8 mouse cellular contexts compared by ENCODE assay signal in the genomic region with DNA sequence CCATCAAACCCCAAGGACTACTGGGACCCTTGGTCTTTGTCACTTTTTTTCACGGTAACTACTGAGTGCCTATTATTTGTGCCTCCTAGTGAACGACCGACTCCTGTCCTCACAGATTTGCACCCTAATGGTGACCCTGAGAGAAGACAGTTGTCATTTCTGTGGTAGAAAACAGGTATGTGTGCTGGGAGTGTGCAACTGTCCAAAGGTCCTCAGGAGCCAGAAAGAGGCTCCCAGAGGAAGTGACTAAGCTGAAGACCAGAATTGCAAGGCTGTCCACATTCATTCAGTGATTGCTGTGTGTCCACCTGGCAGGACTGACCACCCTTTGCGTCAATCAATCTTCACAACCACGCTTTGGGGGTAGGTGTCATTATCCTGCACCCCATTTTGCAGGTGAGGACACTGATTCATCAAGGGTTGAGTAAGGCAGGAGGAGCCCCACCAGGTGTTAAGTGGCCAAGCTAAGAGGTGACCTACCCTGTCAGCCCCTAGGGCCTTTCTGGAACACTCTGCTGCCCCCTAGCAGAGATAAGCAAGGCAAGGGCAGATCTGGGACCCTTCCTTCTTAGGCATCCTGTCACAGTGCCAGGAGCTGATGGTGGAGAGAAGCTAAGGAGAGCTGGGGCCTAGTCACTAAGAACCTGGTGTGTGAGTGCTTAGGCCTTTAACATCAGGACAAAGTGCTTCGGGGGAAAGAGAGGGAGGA. TPM values are rescaled to one million over a fixed set of nuclear protein-coding genes. Genes with fewer than 3 reads are reported as not detected.
A peak's percentile ranks its signal among the peaks of the same experiment; 100 is the strongest.
DNase-seq lines count a peak whose midpoint lies in the region; ATAC-seq and TF ChIP-seq lines count a peak whose summit lies in the region.

No protein-coding gene starts in this region.

- no peak overlapping the region for H3K9ac ChIP-seq in lung, embryonic 14.5 days
- H3K9ac ChIP-seq in intestine, embryonic 14.5 days (ENCODE audit: low read length), result no peak overlapping the region
- H3K9ac ChIP-seq in neural tube, embryonic 12.5 days, result no peak overlapping the region

- H3K36me3 ChIP-seq in lung, embryonic 14.5 days (ENCODE audit: insufficient read depth), result no peaks in the 10 kb centered on the region
- no peaks in the 10 kb centered on the region for H3K36me3 ChIP-seq in intestine, embryonic 14.5 days (ENCODE audit: control insufficient read depth, insufficient read depth, low read length)
- H3K36me3 ChIP-seq in neural tube, embryonic 12.5 days, result no peaks in the 10 kb centered on the region

- TF ChIP-seq POLR2A in embryonic fibroblast, embryonic 13.5 days (IDR thresholded peaks at IDR 0.05; ENCODE audit: low read depth, low read length), result no peak

- 26% methylated on average over 5 of the region's 6 CpGs for WGBS in lung, embryonic 14.5 days
- WGBS in intestine, embryonic 14.5 days, result 28% methylated on average over 6 of the region's 6 CpGs
- WGBS in neural tube, embryonic 12.5 days, result 31% methylated on average over 6 of the region's 6 CpGs

- peaks cover 12% of the 10 kb centered on the region for H3K4me1 ChIP-seq in lung, embryonic 14.5 days (ENCODE audit: insufficient read depth)
- no peaks in the 10 kb centered on the region for H3K4me1 ChIP-seq in embryonic fibroblast, embryonic 13.5 days (ENCODE audit: control insufficient read depth, insufficient read depth, low read length)
- H3K4me1 ChIP-seq in intestine, embryonic 14.5 days (replicated peaks; ENCODE audit: control insufficient read depth, insufficient read depth, low read length), result peaks cover 6% of the 10 kb centered on the region
- H3K4me1 ChIP-seq in neural tube, embryonic 12.5 days, result no peaks in the 10 kb centered on the region; the same call in 1 of the 2 replicates

- ATAC-seq in lung, embryonic 14.5 days (ENCODE audit: insufficient read depth), result 0 out of 2 replicates have a peak, but pooled peaks have one; percentile 5
- ATAC-seq in intestine, embryonic 14.5 days (replicated peaks; ENCODE audit: low FRiP score, low TSS enrichment, low read depth), result no peak
- ATAC-seq in neural tube, embryonic 12.5 days (ENCODE audit: low FRiP score, low read depth), result 0 out of 2 replicates have a peak, but pooled peaks have one; percentile 21
- no peak for ATAC-seq in monocyte, adult 5-6 weeks (replicated peaks; ENCODE audit: insufficient number of reproducible peaks, low FRiP score, low TSS enrichment, poor library complexity, severe bottlenecking)

- peak; percentile 39 for TF ChIP-seq CTCF in lung, embryonic 14.5 days (IDR thresholded peaks at IDR 0.05; ENCODE audit: low read depth)
- TF ChIP-seq CTCF in embryonic fibroblast, embryonic 13.5 days (IDR thresholded peaks at IDR 0.05; ENCODE audit: borderline replicate concordance, insufficient read depth, low read length), result no peak

- H3K4me3 ChIP-seq in lung, embryonic 14.5 days (ENCODE audit: low read depth, low read length), result peak overlapping the region; percentile 61
- H3K4me3 ChIP-seq in embryonic fibroblast, embryonic 13.5 days (ENCODE audit: insufficient read depth, low read length), result peak overlapping the region; percentile 19
- H3K4me3 ChIP-seq in intestine, embryonic 14.5 days (ENCODE audit: low read depth, low read length), result peak overlapping the region; percentile 53
- peak overlapping the region; percentile 51 for H3K4me3 ChIP-seq in neural tube, embryonic 12.5 days

- peak; percentile 29 for DNase-seq in lung, embryonic 14.5 days
- DNase-seq in lung, adult 18-20 months, result no peak
- DNase-seq in intestine, embryonic 14.5 days (ENCODE audit: low spot score), result no peak
- DNase-seq in cerebellum, adult 18-20 months, result no peak
- DNase-seq in frontal cortex, postnatal 10 days (ENCODE audit: low spot score in 2 of 2), result no peak

- no peak overlapping the region; the same call in 1 of the 2 replicates for H3K27ac ChIP-seq in lung, embryonic 14.5 days (ENCODE audit: low read depth)
- no peak overlapping the region for H3K27ac ChIP-seq in embryonic fibroblast, embryonic 13.5 days (ENCODE audit: insufficient read depth, low read length)
- H3K27ac ChIP-seq in intestine, embryonic 14.5 days (ENCODE audit: low read depth), result no peak overlapping the region
- no peak overlapping the region for H3K27ac ChIP-seq in neural tube, embryonic 12.5 days

- no peaks in the 10 kb centered on the region for H3K27me3 ChIP-seq in lung, embryonic 14.5 days (ENCODE audit: insufficient read depth, low read length)
- no peaks in the 10 kb centered on the region for H3K27me3 ChIP-seq in intestine, embryonic 14.5 days (replicated peaks; ENCODE audit: control insufficient read depth, insufficient read depth, low read length)
- peaks cover 16% of the 10 kb centered on the region for H3K27me3 ChIP-seq in neural tube, embryonic 12.5 days (replicated peaks)

- H3K9me3 ChIP-seq in lung, embryonic 14.5 days (ENCODE audit: low read depth, low read length), result no peaks in the 10 kb centered on the region
- no peaks in the 10 kb centered on the region for H3K9me3 ChIP-seq in intestine, embryonic 14.5 days (ENCODE audit: control insufficient read depth, low read length)
- no peaks in the 10 kb centered on the region for H3K9me3 ChIP-seq in neural tube, embryonic 12.5 days

- peak overlapping the region; percentile 92 for H3K4me2 ChIP-seq in lung, embryonic 14.5 days
- peak overlapping the region; percentile 72 for H3K4me2 ChIP-seq in intestine, embryonic 14.5 days (ENCODE audit: low read length)
- H3K4me2 ChIP-seq in neural tube, embryonic 12.5 days (replicated peaks), result peak overlapping the region; percentile 94

RNA-seq across cellular contexts. Expression of gene Myzap, which starts 0.6 kb away (rescaled TPM):
- 39.0 and 44.4 TPM in 2 replicates for polyA plus RNA-seq in lung, embryonic 14.5 days (2014; fragmentation: Nextera tagmentation; extraction: Ambion mirVana)
- 1.5 TPM in 2 replicates for polyA plus RNA-seq in embryonic fibroblast, embryonic 13.5 days (2011; ENCODE audit: insufficient read length, low read depth, missing spikeins)
- polyA plus RNA-seq in intestine, embryonic 14.5 days (2014; fragmentation: Nextera tagmentation; extraction: Ambion mirVana), result 10.1 TPM in 2 replicates
- 5.3 and 5.4 TPM in 2 replicates for polyA plus RNA-seq in neural tube, embryonic 12.5 days (2016; fragmentation: Nextera tagmentation; extraction: Ambion mirVana)
- 4.8 to 11.3 TPM (median 6.2 TPM) in 3 replicates for total RNA-seq in monocyte, adult 5-6 weeks (2017)

Comparison
In these comparisons a context has a peak if more than half of its experiments do, and no peak if none do; other contexts are left out.
1. ATAC-seq: peak in lung, embryonic 14.5 days (single experiment) and neural tube, embryonic 12.5 days (single experiment); none in intestine, embryonic 14.5 days (single experiment) and monocyte, adult 5-6 weeks (single experiment).
2. Peak in every context shown above with its lines, with median percentiles within 50 percentile points of each other: H3K4me2 ChIP-seq and H3K4me3 ChIP-seq.